28 mouse cellular contexts compared by ENCODE assay signal in the genomic region with DNA sequence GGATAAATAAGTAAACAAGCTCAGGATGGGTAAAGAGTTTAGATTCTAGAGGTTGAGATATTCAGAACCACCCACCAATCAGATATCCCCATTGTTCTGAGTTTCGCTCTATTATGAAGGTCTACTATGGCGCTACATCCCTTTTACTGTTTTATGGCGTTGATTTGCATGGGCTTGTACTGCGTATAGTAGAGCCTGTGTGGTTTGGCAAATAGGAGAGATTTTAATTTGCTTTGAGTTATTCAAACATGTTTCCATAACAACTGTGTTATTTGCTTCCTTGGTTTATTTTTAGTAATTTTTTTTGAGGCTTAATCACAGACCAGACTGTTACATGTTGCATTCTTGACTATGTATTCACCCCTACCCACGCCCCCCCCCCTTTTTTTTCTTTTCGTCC.
DNase-seq lines count a peak whose midpoint lies in the region; ATAC-seq and TF ChIP-seq lines count a peak whose summit lies in the region.
"Had no signal": no experiment of that assay in that cellular context is flagged by ENCODE, and none has a peak within 500 bp of the region (broad histone marks: within the 10 kb centered on the region; RNA-seq: fewer than 3 reads in every experiment).

No protein-coding gene starts in this region.

- no peaks in the 10 kb centered on the region for H3K27me3 ChIP-seq in forebrain, embryonic 15.5 days
- H3K27me3 ChIP-seq in forebrain, embryonic 10.5 days (ENCODE audit: poor library complexity, severe bottlenecking) = no peaks in the 10 kb centered on the region
- H3K27me3 ChIP-seq in kidney, postnatal 0 days (ENCODE audit: insufficient read depth, low read length) = no peaks in the 10 kb centered on the region
- H3K27me3 ChIP-seq in limb, embryonic 10.5 days (ENCODE audit: low read depth, poor library complexity, severe bottlenecking) = no peaks in the 10 kb centered on the region
- H3K27me3 ChIP-seq: CH12.LX; embryonic facial prominence, embryonic 12.5 days; heart, embryonic 12.5 days; heart, embryonic 15.5 days; hindbrain, embryonic 13.5 days; intestine, embryonic 15.5 days had no signal

- H3K36me3 ChIP-seq in forebrain, embryonic 15.5 days = no peaks in the 10 kb centered on the region
- H3K36me3 ChIP-seq in forebrain, embryonic 10.5 days (replicated peaks) = no peaks in the 10 kb centered on the region
- no peaks in the 10 kb centered on the region for H3K36me3 ChIP-seq in kidney, postnatal 0 days (ENCODE audit: insufficient read depth, low read length)
- no peaks in the 10 kb centered on the region for H3K36me3 ChIP-seq in limb, embryonic 10.5 days
- H3K36me3 ChIP-seq: embryonic facial prominence, embryonic 12.5 days; G1E; heart, embryonic 12.5 days; heart, embryonic 15.5 days; hindbrain, embryonic 10.5 days; hindbrain, embryonic 13.5 days; intestine, embryonic 15.5 days had no signal

- 80% methylated on average over 6 of the region's 6 CpGs for WGBS in forebrain, embryonic 15.5 days
- WGBS in forebrain, embryonic 10.5 days = 89% methylated on average over 6 of the region's 6 CpGs
- 87% methylated on average over 6 of the region's 6 CpGs for WGBS in kidney, postnatal 0 days
- WGBS in limb, embryonic 10.5 days = 85% methylated on average over 6 of the region's 6 CpGs

- H3K4me2 ChIP-seq in forebrain, embryonic 15.5 days (replicated peaks) = no peak overlapping the region
- H3K4me2 ChIP-seq in kidney, postnatal 0 days (ENCODE audit: low read length) = no peak overlapping the region
- H3K4me2 ChIP-seq: embryonic facial prominence, embryonic 12.5 days; heart, embryonic 12.5 days; heart, embryonic 15.5 days; hindbrain, embryonic 13.5 days; intestine, embryonic 15.5 days had no signal

- peak; percentile 41; the same call in 1 of the 2 replicates for ATAC-seq in forebrain, embryonic 15.5 days (replicated peaks)
- ATAC-seq in kidney, postnatal 0 days (replicated peaks; ENCODE audit: low FRiP score, low read depth) = no peak
- ATAC-seq: activated CD4-positive, CD25-positive, alpha-beta regulatory T cell, adult 4 months; hindbrain, embryonic 16.5 days; intestine, embryonic 15.5 days had no signal

- DNase-seq in forebrain, embryonic 10.5 days (ENCODE audit: extremely low spot score, low spot score) = no peak
- DNase-seq in kidney, postnatal 0 days (ENCODE audit: low spot score) = peak; percentile 15
- no peak for DNase-seq in kidney, adult 18-20 months
- peak; percentile 56 for DNase-seq in Muller cell, postnatal 12 days (ENCODE audit: inconsistent ontology term)
- DNase-seq in brain, adult 2 months (ENCODE audit: low read depth, low spot score) = peak; percentile 6
- no peak for DNase-seq in limb, embryonic 10.5 days (ENCODE audit: low spot score)
- DNase-seq: adrenal gland, adult 8-10 months; adrenal gland, postnatal 25 days; B cell, adult 2 months; cerebellum, adult 18-20 months; cerebellum, adult 9-10 months; cerebellum, postnatal 14 days; gastrocnemius, postnatal 25 days; heart, adult 18-20 months; heart, postnatal 10 days; heart, postnatal 36 days had no signal

- H3K4me3 ChIP-seq in forebrain, embryonic 15.5 days = no peak overlapping the region
- no peak overlapping the region for H3K4me3 ChIP-seq in forebrain, embryonic 10.5 days
- H3K4me3 ChIP-seq in kidney, postnatal 0 days (replicated peaks; ENCODE audit: low read depth, low read length) = no peak overlapping the region
- H3K4me3 ChIP-seq in limb, embryonic 10.5 days = no peak overlapping the region
- H3K4me3 ChIP-seq: embryonic facial prominence, embryonic 12.5 days; erythroblast, embryonic 14.5 days; heart, embryonic 12.5 days; heart, embryonic 15.5 days; hindbrain, embryonic 10.5 days; hindbrain, embryonic 13.5 days; intestine, embryonic 15.5 days had no signal

- no peaks in the 10 kb centered on the region for H3K4me1 ChIP-seq in forebrain, embryonic 15.5 days
- H3K4me1 ChIP-seq in forebrain, embryonic 10.5 days = no peaks in the 10 kb centered on the region
- no peaks in the 10 kb centered on the region for H3K4me1 ChIP-seq in kidney, postnatal 0 days (replicated peaks; ENCODE audit: insufficient read depth, low read length)
- no peaks in the 10 kb centered on the region for H3K4me1 ChIP-seq in limb, embryonic 10.5 days
- H3K4me1 ChIP-seq: embryonic facial prominence, embryonic 12.5 days; heart, embryonic 12.5 days; heart, embryonic 15.5 days; hindbrain, embryonic 10.5 days; hindbrain, embryonic 13.5 days; intestine, embryonic 15.5 days had no signal

- no peak overlapping the region for H3K27ac ChIP-seq in forebrain, embryonic 15.5 days (replicated peaks)
- no peak overlapping the region for H3K27ac ChIP-seq in forebrain, embryonic 10.5 days
- no peak overlapping the region for H3K27ac ChIP-seq in kidney, postnatal 0 days
- H3K27ac ChIP-seq in limb, embryonic 10.5 days = no peak overlapping the region
- H3K27ac ChIP-seq: embryonic facial prominence, embryonic 12.5 days; heart, embryonic 15.5 days; hindbrain, embryonic 10.5 days; hindbrain, embryonic 13.5 days; intestine, embryonic 15.5 days had no signal

- no peak for TF ChIP-seq CTCF in kidney, postnatal 0 days (IDR thresholded peaks at IDR 0.05; ENCODE audit: low read depth)

- no peaks in the 10 kb centered on the region for H3K9me3 ChIP-seq in forebrain, embryonic 15.5 days
- H3K9me3 ChIP-seq in forebrain, embryonic 10.5 days = no peaks in the 10 kb centered on the region
- no peaks in the 10 kb centered on the region for H3K9me3 ChIP-seq in kidney, postnatal 0 days (replicated peaks; ENCODE audit: low read length)
- no peaks in the 10 kb centered on the region for H3K9me3 ChIP-seq in limb, embryonic 10.5 days (replicated peaks)
- H3K9me3 ChIP-seq: embryonic facial prominence, embryonic 12.5 days; G1E; heart, embryonic 12.5 days; heart, embryonic 15.5 days; hindbrain, embryonic 10.5 days; hindbrain, embryonic 13.5 days; intestine, embryonic 15.5 days had no signal

- H3K9ac ChIP-seq in forebrain, embryonic 15.5 days (replicated peaks) = no peak overlapping the region
- no peak overlapping the region for H3K9ac ChIP-seq in kidney, postnatal 0 days (ENCODE audit: low read depth, low read length)
- H3K9ac ChIP-seq: embryonic facial prominence, embryonic 12.5 days; heart, embryonic 12.5 days; heart, embryonic 15.5 days; hindbrain, embryonic 13.5 days; intestine, embryonic 15.5 days had no signal

Comparison
In these comparisons a context has a peak if more than half of its experiments do, and no peak if none do; other contexts are left out.
1. DNase-seq: peak in kidney, postnatal 0 days (single experiment), Muller cell, postnatal 12 days (single experiment) and brain, adult 2 months (single experiment); none in forebrain, embryonic 10.5 days (single experiment), kidney, adult 18-20 months (single experiment) and limb, embryonic 10.5 days (single experiment).